Mouse (Mus musculus) cerebellum, adult 8-10 months (tissue): ENCODE results near the gene Fgfr2.

ENCODE experiments used
- DNase-seq: peaks from one replicate; pipeline ENCODE4 v3.0.0; 2022

Gene Fgfr2

GRCm38 (mm10) chr7:133083936-133084614, 39.1 kb downstream of the Fgfr2 start:
- no peak for DNase-seq

- no peak for DNase-seq
These were observed 44.2 kb downstream of the Fgfr2 start for GRCm38 (mm10) chr7:133078929-133079328.

GRCm38 (mm10) chr7:133074462-133075133, 48.6 kb downstream of the Fgfr2 start:
- DNase-seq, result peak; percentile 49

GRCm38 (mm10) chr7:133073147-133073651, 50.0 kb downstream of the Fgfr2 start:
- no peak for DNase-seq

- DNase-seq, result no peak
These were observed 50.6 kb downstream of the Fgfr2 start for GRCm38 (mm10) chr7:133072535-133072934.

- no peak for DNase-seq
These were observed 55.8 kb downstream of the Fgfr2 start for GRCm38 (mm10) chr7:133067321-133067841.

GRCm38 (mm10) chr7:133066776-133067175, 56.4 kb downstream of the Fgfr2 start:
- peak; percentile 53 for DNase-seq

GRCm38 (mm10) chr7:133062055-133062454, 61.1 kb downstream of the Fgfr2 start:
- no peak for DNase-seq

GRCm38 (mm10) chr7:133060170-133060569, 63.0 kb downstream of the Fgfr2 start:
- no peak for DNase-seq

- no peak for DNase-seq
These were observed 63.5 kb downstream of the Fgfr2 start for GRCm38 (mm10) chr7:133059517-133060104.

- DNase-seq, result no peak
These were observed 64.0 kb downstream of the Fgfr2 start for GRCm38 (mm10) chr7:133059150-133059509.

GRCm38 (mm10) chr7:133058496-133059149, 64.5 kb downstream of the Fgfr2 start:
- no peak for DNase-seq

GRCm38 (mm10) chr7:133056924-133057323, 66.2 kb downstream of the Fgfr2 start:
- no peak for DNase-seq

GRCm38 (mm10) chr7:133054486-133054885, 68.7 kb downstream of the Fgfr2 start:
- DNase-seq, result no peak

- no peak for DNase-seq
These were observed 69.4 kb downstream of the Fgfr2 start for GRCm38 (mm10) chr7:133053757-133054156.

GRCm38 (mm10) chr7:133052819-133053218, 70.3 kb downstream of the Fgfr2 start:
- no peak for DNase-seq

GRCm38 (mm10) chr7:133050681-133051080, 72.5 kb downstream of the Fgfr2 start:
- no peak for DNase-seq

- DNase-seq, result no peak
These were observed 75.0 kb downstream of the Fgfr2 start for GRCm38 (mm10) chr7:133048085-133048630.

GRCm38 (mm10) chr7:133047287-133047686, 75.9 kb downstream of the Fgfr2 start:
- DNase-seq, result no peak

- no peak for DNase-seq
These were observed 78.4 kb downstream of the Fgfr2 start for GRCm38 (mm10) chr7:133044721-133045120.

GRCm38 (mm10) chr7:133041784-133042183, 81.4 kb downstream of the Fgfr2 start:
- DNase-seq, result no peak

GRCm38 (mm10) chr7:133040688-133041345, 82.3 kb downstream of the Fgfr2 start:
- no peak for DNase-seq
